Mouse (Mus musculus) kidney, adult 2 months (tissue): ENCODE measurements at regions not wholly inside any gene's neighbourhood (a gene's known extent, or its start where the extent isn't known, plus 50 kb on each side); places are given as distances from the start of the nearest gene placed in this dataset.

Experiments
- CTCF ChIP-seq: fragments of 200-500 bp; conservative IDR thresholded peaks from 2 replicates; pipeline ENCODE4 v1.5.1; 2011; ENCODE audit warnings: low read depth, mild to moderate bottlenecking, control low read depth, low read length, moderate library complexity, mixed read lengths; ENCODE audit not compliant: insufficient read depth, insufficient read length
- POLR2A ChIP-seq: fragments of 200-500 bp; IDR thresholded peaks from one replicate; pipeline ENCODE4 v1.6.1; 2011; ENCODE audit warnings: low read depth, low read length, control low read depth

DNA sequence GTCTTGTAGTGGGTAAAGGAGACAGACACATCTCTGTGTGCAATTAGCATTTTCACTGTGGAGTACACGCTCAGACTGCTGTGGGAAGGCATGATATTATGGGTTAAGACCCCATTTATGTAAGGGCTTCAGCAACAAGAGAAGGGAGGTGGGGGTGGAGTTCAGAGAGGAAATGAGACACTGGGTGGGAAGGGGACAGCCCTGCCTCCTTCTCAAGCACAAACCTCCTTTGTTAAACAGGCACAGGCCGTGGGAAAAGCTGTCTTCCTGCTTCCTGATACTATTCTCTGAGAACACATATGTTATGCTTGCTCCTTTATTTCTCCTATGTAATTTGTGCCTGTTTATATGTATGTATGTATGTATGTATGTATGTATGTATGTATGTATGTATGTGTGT, 237.4 kb upstream of the Cxcr4 start:
- no peak for TF ChIP-seq CTCF
- TF ChIP-seq POLR2A = no peak
